Mouse (Mus musculus) gastrocnemius, postnatal 4 days (tissue): ENCODE results near the gene Acat1. TPM values are rescaled to one million over a fixed set of nuclear protein-coding genes. Genes with fewer than 3 reads are reported as not detected.
A peak's percentile ranks its signal among the peaks of the same experiment; 100 is the strongest.

Experiments
- DNase-seq, 2 experiments: peaks; one replicate each; pipeline ENCODE4 v3.0.0; 2021 to 2022; ENCODE audit warnings: low spot score in 2 of 2, mixed read lengths in 2 of 2
- long read RNA-seq, 2 experiments: library from polyadenylated mRNA; stranded (forward); transcript quantifications; one replicate each; pipeline ENCODE4 v2.0.0; 2021
- total RNA-seq, 2 experiments: library from RNA; stranded (reverse); gene quantifications; 2 replicates each; pipeline ENCODE4 v1.2.3; 2021

Gene Acat1
- 100 to 1,000 TPM; 144 to 150 TPM for total RNA-seq
- long read RNA-seq, experiment 1, transcript Acat1-201 (12 exons, 3,405 nt) = major isoform, 342 of 370 reads
- long read RNA-seq, experiment 1, partial matches to known transcripts = 5 of 370 reads
- long read RNA-seq, experiment 1, other reads (novel, unspliced or antisense) = 22 of 370 reads
- long read RNA-seq, experiment 2, transcript Acat1-201 (12 exons, 3,405 nt) = major isoform, 317 of 368 reads
- long read RNA-seq, experiment 2, partial matches to known transcripts = 17 of 368 reads
- long read RNA-seq, experiment 2, other reads (novel, unspliced or antisense) = 31 of 368 reads

DNA sequence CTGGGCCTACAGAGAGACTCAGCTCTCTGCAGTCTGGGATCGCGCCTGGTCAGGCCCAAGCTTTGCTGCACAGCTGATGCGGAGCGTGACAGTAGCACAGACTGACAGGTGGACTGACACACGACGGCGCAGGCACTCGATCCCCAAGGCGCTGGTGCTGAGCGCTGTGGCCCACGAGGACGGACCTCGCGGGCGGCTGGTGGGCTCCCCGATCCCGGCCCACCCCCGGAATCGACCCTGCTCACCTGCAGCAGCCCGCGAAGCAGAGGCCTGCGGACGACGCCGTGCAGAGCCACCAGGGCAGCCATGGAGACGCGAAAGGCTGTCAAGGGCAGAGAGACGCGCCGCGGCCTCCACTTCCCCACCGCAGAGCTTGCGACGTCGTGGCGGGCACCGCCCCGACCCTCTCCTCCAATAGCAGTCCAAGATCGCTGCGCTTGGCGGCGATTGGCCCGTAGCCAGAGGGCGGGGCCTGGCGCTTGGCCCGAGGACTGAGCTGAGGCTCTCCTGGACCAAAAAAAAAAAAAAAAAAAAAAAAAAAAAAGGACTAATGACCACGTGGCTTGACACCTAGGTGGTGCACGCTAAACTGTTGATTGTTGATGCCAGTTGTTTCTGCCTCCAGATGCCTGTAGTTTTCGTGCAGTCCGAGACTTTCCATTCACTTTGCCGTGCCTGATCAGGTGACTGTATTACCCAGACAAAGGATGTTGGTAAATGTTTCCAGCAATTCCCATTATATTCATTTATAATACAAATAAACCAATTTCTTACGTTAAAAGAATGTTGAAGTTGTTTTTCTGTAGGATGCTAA is at the start of gene Acat1:
Gene Acat1, minus strand, starts transcription at position 415 of the 814 bp plus-strand sequence.
- peak; percentile 96 to 97 for DNase-seq

DNA sequence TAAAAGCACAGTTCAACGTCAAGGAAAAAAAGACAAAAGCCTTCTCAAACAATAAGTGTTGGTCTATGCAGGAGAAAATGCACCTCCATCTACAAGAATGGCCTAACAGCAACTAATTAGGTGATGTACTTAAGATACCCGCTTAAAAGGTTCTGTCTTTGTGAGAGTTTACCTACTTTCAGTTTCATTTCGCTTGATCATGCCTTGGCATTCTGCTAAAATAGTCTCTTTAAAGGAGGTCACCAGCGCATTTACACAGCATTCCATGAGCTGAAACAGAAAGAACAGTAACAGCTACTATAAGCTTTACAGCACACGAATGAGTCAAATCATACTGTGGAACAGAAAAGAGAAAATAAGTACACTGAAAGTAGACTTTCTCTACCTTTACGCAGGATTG is 24.6 kb upstream of the Acat1 start:
- DNase-seq = no peak

DNA sequence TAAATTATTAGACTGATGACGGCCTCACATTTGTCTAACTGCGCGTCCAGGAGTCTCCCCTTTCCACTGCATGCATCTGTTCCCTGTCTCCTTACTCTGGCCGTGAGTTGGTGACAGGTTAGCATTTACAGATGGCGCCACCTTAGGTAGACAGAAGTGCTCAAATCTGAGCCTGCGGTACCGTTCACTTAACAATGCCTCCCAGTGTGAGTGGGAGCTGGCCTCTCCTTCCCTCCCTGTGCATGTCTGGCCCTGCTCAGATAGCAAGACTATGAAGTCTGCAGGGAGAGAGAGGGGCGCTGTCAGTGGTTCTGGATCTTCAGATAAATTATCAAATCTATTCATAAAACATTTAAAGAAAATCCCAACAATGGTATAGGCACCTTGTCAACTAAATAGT is 5.1 kb upstream of the Acat1 start:
- DNase-seq = no peak

DNA sequence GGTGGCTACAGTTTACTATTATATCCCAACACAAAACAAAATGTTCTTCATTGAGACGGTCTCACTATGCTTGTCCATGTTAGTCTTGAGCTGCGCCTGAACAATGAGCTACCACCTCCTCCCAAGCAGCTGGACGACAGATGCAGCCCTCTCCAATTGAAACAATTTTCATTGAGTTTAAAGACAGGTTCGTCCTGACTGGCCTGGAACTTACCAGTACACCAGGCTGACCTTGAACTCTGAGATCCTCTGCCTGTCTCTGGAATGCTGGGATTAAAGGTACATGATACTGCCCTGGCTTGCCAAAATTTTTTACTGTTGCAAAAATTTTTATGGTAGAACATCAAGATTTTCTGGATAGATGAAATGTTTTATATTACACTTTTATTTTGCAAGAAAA is 4.1 kb upstream of the Acat1 start:
- DNase-seq = no peak

DNA sequence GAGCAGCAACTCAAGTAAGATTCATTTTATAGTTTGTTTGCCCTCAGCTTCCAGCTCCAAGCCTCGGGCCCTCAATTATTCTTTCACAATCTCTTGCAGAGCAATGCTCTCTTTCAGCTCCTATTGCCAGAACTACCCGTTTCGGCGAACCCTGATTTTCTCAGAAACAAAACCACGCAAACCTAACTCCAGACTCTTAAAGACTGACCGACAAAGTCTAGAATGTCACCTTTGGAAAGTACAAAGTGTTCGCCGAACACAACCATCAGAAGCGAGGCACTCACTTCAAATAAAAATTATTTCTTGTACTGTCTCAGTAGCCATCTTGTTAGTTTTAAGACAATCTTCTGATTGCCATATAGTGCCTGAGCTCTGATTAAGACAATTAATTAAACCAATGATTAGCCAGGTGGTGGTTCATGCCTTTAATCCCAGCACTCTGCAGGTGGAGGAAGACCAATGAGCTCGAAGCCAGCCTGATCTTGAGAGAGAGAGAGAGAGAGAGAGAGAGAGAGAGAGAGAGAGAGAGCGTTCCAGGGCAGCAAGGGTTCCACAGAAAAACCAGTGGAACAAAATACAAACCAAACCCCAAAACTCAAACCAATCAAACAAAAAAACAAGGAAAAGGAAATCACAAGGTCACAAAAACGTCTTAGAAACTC is 745 bp downstream of the Acat1 start:
- no peak for DNase-seq

DNA sequence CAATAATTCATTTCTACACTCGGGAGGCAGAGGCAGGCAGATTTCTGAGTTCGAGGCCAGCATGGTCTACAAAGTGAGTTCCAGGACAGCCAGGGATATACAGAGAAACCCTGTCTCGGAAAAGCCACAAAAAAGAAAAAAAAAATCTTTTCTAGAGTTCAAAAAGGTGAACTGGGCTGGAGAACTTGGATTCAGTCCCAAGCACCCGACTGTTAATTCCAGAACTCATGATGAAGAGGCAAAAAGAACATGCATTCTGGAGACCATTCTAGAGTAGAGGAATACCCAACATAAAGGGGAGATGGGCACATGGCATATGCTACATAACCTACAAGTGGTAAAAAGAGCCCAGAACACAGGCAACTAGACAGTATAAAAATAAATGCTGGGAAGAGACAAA is 2.4 kb downstream of the Acat1 start:
- no peak for DNase-seq

DNA sequence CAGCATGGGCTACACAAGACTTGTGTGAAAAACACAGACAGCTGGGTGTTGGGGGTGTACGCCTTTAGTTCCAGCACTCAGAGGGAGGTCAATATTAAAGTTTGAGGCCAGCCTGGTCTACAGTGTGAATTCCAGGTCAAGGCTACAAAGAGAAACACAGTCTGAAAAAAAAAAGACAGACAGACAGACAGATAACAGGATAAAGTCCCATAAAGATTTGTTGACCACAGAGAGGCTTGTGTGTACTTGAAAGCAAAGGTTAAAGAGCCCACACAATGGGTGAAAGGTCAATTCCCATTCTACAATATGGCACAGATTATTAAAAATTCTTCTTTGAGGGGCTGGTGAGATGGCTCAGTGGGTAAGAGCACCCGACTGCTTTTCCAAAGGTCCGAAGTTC is 3.0 kb downstream of the Acat1 start:
- DNase-seq = no peak

DNA sequence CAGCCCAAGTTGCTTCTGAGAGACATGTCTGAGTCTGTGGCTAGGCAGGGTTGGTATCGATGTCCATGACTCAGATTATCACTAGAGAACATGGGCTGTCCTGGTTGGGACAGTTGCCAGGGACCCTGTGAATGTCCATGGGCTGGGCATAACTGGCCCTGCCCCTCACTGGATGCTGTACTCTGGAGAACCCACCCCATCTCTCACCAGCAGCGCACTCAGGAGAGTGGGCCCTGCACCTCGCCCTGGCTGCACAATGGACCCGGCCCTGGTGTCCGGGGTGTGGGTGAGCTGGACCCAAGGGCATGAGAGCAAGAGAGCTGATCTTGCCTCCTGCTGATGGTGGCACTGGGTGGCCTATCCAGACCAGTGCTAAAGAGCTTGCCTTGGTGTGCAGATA is 5.2 kb downstream of the Acat1 start:
- no peak for DNase-seq

DNA sequence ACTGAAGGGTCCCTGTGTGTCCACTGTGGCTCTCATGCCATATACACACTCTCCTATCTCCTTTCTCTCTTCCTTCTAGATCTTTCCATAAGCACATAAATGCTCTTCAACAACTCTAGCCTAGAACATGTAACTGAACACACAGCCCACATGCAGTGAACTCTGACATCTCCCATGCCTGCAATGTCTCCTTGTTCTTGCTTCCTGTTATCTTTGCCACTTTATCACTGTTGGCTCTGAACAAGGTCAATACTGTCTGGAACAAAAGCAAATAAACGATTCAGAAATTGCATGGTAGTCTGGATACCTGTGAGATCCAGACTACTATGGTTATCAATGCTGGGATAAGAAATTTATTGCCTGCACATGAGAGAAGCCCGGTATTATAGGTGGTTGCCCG is 6.3 kb downstream of the Acat1 start:
- no peak for DNase-seq

DNA sequence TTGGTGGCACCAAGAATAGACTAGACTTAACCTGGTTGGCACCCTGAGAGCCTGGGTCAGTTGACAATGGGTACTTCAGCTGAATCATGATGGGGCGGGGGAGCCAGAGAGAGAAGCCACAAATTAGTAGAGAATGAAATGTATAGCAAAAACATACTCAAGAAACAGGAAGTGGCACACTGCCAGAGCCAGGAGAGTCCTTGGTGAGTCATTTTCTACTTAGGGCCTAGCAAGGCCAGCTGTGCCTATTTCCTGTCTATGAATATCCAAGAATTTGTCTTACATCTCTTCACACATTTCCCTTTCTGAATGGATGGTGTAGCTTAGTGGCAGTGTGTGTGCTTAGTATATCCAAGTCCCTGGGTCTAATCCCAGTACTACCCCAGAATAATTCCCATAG is 6.8 kb downstream of the Acat1 start:
- peak in 1 of 2 experiments; percentile 19 for DNase-seq

DNA sequence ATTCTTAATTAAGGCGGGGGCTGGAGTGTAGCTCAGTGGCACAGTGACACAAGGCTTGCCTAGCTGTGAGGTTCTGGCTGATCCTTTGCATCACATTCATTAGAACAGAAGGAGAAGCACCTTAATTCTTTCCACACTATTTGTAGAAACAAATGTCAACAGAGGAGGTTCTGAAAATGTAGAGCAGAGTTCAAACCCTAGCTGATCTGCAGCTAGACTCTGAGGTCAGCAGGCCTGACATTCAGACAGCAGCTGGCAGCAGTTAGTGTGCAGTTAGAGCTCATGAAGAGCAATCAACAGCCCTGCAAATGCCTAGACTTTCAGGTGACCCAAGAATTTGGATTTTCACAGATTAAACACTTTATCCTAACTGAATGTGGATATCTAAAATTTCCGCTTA is 8.6 kb downstream of the Acat1 start:
- no peak for DNase-seq

DNA sequence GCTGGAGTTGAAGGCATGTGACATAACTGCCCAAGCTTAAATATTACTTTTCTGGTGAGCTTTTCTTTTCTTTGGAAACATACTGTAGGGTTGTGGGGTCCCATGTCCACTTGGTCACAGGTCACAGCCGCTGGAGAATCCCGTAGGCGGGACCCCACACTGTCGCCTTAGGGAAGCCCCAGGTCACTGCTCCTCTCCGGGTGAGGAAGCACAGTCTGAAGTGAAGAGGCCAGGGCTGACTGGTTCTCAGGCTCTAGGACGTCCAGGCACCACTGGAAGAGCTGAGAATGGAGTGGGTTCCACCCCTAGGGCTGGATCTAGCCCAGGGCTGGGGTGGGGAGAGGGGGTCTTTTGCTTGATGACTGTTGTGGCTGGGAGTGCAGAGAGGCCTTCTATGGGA is 11.6 kb downstream of the Acat1 start:
- DNase-seq = no peak

DNA sequence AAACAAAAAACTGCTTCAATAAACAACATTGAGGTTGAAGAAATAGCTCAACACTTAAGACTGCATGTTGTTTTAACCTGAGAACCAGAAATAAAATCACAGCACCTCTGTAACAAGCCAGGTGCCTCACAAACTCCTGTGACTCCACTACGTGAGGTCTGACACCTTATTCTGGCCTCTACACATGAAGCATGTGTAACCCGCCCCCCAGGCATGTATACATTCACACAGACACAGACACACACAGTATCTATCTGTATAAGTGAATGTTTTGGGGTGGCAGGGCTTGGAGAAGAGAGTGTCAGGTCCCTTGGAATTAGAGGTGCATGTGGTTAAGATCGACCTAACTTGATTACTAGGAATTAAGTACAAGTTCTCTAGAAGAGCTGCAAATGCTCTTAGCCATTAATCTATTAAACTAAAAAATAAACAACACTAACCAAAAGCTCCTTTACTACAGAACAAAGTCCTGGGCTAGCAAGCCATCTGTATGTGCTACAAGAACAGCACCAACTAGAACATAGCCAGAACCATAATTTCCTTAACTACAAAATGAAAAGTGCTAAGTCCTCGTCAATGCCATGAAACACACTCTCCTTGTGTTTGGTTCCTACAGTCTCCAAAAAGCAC is 13.1 kb downstream of the Acat1 start:
- DNase-seq = no peak

DNA sequence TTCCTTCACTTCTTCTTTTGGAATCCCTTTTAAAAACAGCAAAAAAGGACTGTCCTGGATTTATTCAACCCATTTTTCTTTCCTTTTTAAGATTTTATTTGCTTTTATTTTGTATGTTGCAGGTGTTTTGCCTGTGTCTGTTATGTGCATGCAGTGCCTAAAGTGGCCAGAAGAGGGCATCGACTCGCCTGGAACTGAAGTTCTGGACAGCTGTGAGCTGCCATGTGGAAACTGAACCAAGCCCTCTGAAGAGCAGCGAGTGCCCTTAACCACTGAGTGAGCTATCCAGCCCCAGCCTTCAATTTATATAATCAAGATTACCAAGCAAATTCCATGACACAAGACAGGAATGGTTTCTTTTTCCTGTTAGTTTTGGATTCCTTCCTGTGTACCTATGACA is 15.4 kb downstream of the Acat1 start:
- DNase-seq = peak; percentile 37 to 61

DNA sequence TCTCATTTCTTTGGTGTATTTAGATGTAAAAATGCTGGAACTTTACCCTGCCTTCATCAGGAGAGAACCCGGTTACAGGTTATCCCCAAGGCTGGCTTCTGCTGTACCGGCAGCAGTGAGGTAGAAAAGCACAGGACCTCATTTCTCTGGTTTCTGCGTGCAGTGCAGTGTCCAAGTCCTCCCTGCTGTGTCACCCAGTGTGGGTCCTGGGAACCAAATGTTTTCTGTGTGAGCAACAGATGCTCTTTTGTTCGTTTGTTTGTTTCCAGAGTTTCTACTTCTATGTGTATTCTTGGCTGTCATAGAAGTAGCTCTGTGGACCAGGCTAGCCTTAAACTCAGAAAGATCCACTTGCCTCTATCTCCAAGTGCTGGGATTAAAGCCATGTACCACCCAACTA is 28.3 kb downstream of the Acat1 start:
- DNase-seq = no peak

DNA sequence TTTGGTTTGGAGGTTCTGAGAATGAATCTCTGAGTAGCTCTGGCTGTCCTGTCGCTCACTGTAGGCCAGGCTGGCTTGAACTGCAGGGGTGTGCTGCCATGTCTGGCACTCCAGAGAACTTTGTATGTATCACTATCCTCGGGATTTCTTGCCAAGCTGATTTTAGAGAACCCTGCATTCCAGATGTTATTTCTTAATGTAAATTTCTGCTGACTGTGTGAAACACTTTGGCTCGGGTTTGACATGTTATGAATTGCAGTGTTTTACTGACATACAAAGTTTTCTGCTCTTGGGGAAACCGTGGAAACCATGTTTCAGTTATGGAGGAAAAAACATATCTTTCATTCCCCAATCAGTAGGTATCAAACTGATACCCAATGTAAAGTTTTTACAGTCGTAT is 34.5 kb downstream of the Acat1 start:
- DNase-seq = no peak

DNA sequence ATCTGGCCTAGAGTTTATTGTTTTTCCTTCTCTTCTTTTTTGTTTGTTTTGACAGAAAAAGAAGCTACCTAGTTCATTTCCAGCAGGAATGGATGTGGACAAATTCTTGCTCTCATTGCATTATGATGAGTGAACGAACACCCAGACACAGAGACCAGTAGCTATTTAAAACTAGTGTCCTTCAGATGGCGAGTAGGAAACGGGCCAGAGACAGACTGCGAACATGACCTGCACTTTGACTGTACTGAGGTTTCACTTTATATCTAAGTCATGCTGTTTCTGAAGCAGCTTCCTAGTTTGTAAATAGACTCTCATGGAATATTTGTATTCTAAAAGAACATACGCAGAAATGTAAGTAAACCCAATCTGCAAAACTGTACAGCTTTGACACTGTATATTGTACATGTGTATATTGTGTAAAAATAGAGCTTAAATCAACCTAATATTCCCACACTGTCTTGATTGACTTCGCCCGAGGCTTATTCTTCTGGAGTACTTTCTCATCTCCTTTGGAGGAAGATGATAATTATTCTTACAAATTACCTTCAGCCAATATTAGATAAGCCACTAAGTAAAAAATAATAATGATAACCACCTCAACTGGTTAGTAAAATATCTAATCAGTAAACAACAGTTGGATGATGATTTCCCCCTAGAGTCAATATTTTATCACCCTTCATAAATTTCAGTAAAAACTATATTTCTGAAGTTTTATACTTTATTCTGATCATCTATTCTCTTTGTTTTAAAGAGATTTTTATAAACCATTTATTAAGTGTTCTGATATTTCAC is 37.5 kb downstream of the Acat1 start:
- no peak for DNase-seq

DNA sequence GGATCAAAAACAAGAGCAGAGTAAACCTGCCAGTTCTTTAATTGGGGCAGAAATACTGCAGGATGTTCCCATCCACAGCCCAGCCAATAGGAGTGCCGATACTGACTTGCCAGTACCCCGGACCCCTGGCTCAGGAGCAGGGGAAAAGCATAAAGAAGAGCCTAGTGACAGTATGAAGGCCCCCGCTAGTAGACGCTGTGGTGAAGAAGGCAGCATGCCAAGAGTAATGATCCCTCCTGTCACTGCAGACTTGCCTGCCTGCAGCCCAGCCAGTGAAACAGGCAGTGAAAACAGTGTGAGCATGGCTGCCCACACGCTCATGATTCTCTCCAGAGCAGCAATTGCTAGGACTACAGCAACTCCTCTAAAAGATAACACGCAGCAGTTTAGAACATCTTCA is 39.5 kb downstream of the Acat1 start:
- no peak for DNase-seq

DNA sequence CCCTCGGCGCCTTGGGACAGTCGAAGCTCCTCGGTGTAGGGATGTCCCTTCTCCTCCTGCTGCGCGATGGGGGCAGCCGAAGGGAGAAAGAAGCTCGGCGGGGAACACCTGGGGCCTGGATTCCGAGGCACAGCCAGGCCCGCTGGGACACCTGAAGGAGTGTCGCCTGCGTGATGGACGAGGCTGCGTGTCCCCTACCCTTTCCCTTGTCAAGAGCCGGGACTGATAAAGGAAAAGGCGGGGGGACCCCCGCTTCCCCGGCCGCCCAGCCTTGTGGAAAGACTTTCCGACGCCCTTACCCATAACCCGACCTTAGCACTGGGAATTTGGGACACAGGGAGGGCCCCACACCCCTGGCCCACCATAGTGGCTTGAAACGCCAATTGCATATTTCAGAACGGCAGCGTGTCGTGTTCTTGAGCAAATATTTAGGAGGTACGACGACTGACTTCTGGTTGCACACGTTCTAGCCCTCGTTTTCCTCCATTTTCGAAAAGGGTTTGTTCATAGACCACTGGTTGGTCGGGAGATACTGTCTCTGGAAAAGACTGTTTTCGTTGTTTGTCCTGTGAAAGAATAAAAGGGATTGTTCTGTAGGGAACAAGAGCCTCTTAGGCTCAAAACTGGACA is 72.7 kb downstream of the Acat1 start:
- DNase-seq = peak; percentile 18 to 26

DNA sequence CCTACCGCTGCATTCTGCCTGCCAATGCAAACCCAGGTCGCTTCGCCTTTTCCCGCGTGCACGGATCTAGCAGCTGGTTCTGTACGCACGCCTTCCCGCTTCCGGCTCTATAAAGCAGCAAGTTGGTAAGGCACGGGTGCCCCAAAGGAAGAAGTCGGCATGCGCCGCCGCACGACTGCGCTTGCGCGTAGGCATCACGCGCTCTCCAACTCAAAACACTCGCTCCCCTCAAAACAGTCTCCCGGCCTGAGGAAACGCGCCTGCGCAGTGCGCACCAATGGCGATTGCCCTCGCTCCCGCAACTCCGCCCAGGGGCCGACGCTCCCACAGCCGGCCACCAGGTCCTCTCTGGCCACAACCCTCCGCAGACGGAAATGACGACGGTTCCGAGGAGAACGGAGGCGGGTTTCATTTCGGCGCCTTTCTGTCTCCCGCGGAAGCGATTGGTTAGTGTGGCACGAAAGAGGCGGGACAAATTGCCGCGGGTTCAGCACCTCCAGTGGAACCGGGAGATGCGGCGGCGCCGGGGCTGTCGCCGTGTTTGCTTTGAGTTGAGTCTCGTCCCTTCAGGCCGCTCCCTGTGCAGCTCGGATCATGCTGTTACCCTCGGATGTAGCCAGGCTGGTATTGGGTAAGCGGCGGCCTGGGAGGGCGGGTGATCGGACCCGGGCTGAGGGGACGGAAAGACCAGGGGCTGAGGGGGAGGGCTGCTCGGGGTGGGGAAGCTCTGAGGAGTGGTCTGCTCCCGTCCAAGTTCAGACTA is 73.4 kb downstream of the Acat1 start, which contains the start of the genes Atm and Npat:
Gene Atm, minus strand, starts transcription at position 183 of the 763 bp plus-strand sequence.
Gene Npat, plus strand, starts transcription at position 490 of the 763 bp plus-strand sequence.
- DNase-seq = peak; percentile 99
